Mouse (Mus musculus): ENCODE results near the gene Ryr2. TPM values are rescaled to one million over a fixed set of nuclear protein-coding genes. Genes with fewer than 3 reads are reported as not detected.

Gene Ryr2
- polyA plus RNA-seq, 1 experiment from 2014 or later: 1.2 TPM

DNA sequence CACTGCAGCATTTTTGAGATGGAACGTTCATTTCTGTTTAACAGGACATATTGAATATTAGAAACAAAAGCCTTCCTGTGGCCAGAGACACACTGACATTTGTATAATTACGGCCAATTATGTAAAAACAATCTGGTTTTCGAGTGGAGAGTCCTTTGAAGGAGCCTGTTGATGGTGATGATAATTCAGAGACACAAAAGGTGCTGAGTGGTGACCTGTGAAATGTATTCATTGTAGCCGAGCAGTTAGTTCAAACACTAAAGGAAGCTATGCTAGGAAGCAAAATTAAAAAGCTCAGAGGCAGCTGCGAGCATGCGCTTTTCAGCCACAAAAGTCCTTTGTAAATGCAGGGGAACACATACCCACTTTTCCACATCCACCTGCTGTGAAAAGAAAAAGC lies 203.9 kb downstream of the Ryr2 start:
- no peak for ATAC-seq (ENCODE audit: insufficient number of reproducible peaks, insufficient read depth, low FRiP score, low TSS enrichment)
- no peak overlapping the region for H3K9ac ChIP-seq
- no peaks in the 10 kb centered on the region for H3K27me3 ChIP-seq
- no peak overlapping the region for H3K4me3 ChIP-seq
- no peak overlapping the region for H3K4me2 ChIP-seq (replicated peaks)
- H3K36me3 ChIP-seq: no peaks in the 10 kb centered on the region
- 54% methylated on average over 6 of the region's 6 CpGs for WGBS
- no peaks in the 10 kb centered on the region for H3K9me3 ChIP-seq
- no peak overlapping the region for H3K27ac ChIP-seq
- no peaks in the 10 kb centered on the region for H3K4me1 ChIP-seq

DNA sequence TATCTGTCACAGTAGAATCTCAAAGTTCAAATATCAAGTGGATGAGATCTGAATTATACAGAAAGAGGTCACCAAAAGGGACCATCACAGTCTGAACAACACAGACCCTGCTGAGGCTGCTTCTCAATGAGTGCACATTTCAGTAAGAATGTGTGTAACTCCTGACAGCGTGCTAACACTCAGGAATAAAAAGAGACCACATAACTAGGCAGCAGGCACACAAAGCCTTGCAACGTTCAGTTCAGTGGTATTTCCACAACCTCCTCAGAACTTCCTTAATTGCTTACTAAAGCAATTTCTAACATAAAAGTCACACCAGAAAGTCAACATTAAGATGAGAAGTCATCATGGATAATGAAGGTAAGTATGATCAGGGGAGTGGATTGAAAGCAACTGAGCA lies 206.1 kb downstream of the Ryr2 start:
- no peak overlapping the region for H3K27ac ChIP-seq
- no peaks in the 10 kb centered on the region for H3K36me3 ChIP-seq
- H3K4me2 ChIP-seq (replicated peaks): no peak overlapping the region
- ATAC-seq (ENCODE audit: insufficient number of reproducible peaks, insufficient read depth, low FRiP score, low TSS enrichment): no peak
- H3K4me1 ChIP-seq: no peaks in the 10 kb centered on the region
- no peak overlapping the region for H3K9ac ChIP-seq
- H3K9me3 ChIP-seq: no peaks in the 10 kb centered on the region
- no peaks in the 10 kb centered on the region for H3K27me3 ChIP-seq
- H3K4me3 ChIP-seq: no peak overlapping the region
- 72% methylated on average over 2 of the region's 2 CpGs for WGBS

GRCm38 (mm10) chr13:11895631-11896030 lies 211.1 kb downstream of the Ryr2 start:
- no peaks in the 10 kb centered on the region for H3K4me1 ChIP-seq
- no peak overlapping the region for H3K4me3 ChIP-seq
- no peaks in the 10 kb centered on the region for H3K9me3 ChIP-seq
- no peaks in the 10 kb centered on the region for H3K27me3 ChIP-seq
- H3K9ac ChIP-seq: no peak overlapping the region
- no peak overlapping the region for H3K4me2 ChIP-seq (replicated peaks)
- H3K36me3 ChIP-seq: no peaks in the 10 kb centered on the region
- no peak for ATAC-seq (ENCODE audit: insufficient number of reproducible peaks, insufficient read depth, low FRiP score, low TSS enrichment)
- no peak overlapping the region for H3K27ac ChIP-seq
- WGBS: 41% methylated on average over 1 of the region's 1 CpGs

DNA sequence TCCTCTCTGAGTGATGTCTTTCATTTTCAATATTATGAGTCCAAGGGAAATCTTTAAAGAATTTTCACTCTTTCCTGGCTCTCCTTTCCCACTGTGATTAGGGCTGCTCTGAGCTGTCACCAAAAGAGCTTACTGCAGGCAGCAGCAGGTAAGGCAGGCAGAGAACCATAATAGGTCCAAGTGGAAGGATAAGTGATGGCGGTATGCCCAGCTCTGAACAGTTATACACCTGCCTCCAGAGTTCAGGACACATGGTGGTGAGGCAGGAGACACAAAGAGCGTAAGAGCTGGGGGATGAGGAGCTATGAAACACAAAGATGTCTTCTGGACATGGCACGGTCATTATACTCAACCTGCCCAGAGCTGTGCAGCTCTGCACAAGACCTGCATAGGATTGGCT lies 215.0 kb downstream of the Ryr2 start:
- H3K27me3 ChIP-seq: no peaks in the 10 kb centered on the region
- no peaks in the 10 kb centered on the region for H3K4me1 ChIP-seq
- WGBS: 81% methylated on average over 3 of the region's 3 CpGs
- no peak overlapping the region for H3K4me3 ChIP-seq
- H3K27ac ChIP-seq: no peak overlapping the region
- no peak overlapping the region for H3K4me2 ChIP-seq (replicated peaks)
- H3K36me3 ChIP-seq: no peaks in the 10 kb centered on the region
- ATAC-seq (ENCODE audit: insufficient number of reproducible peaks, insufficient read depth, low FRiP score, low TSS enrichment): no peak
- no peaks in the 10 kb centered on the region for H3K9me3 ChIP-seq
- H3K9ac ChIP-seq: no peak overlapping the region

DNA sequence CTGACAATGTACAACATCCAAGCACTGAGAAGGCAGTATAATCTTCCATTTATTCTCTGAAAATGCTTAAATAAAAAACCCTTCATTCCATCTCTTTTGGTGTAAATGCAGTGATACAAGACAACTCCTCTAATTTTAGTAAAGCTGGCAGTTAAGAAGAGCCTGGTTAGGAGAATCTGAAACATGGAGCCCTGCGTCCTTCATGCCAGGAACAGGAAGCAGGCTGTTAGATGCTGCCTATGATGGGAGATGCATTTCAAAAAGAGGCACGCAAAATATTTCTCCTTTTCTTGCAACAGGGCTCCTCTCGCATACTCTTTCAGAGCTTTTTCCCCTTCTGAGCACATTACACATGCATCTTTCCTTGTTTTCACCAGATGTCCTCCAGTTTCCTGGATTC lies 215.6 kb downstream of the Ryr2 start:
- H3K4me3 ChIP-seq: no peak overlapping the region
- H3K9me3 ChIP-seq: no peaks in the 10 kb centered on the region
- H3K27me3 ChIP-seq: no peaks in the 10 kb centered on the region
- H3K4me2 ChIP-seq (replicated peaks): no peak overlapping the region
- no peak for ATAC-seq (ENCODE audit: insufficient number of reproducible peaks, insufficient read depth, low FRiP score, low TSS enrichment)
- no peak overlapping the region for H3K9ac ChIP-seq
- WGBS: 76% methylated on average over 3 of the region's 3 CpGs
- no peak overlapping the region for H3K27ac ChIP-seq
- H3K36me3 ChIP-seq: no peaks in the 10 kb centered on the region
- H3K4me1 ChIP-seq: no peaks in the 10 kb centered on the region

GRCm38 (mm10) chr13:11884175-11884574 lies 222.6 kb downstream of the Ryr2 start:
- Histone ChIP-seq H3K4me1 (no peaks in the 10 kb centered on the region), H3K27me3 (no peaks in the 10 kb centered on the region), H3K9ac (no peak overlapping the region), H3K4me2 (replicated peaks) (no peak overlapping the region), H3K36me3 (no peaks in the 10 kb centered on the region), H3K27ac (no peak overlapping the region), H3K4me3 (no peak overlapping the region), H3K9me3 (no peaks in the 10 kb centered on the region)
- WGBS: 94% methylated on average over 3 of the region's 3 CpGs
- ATAC-seq (ENCODE audit: insufficient number of reproducible peaks, insufficient read depth, low FRiP score, low TSS enrichment): no peak

GRCm38 (mm10) chr13:11882359-11882758 lies 224.4 kb downstream of the Ryr2 start:
- no peaks in the 10 kb centered on the region for H3K4me1 ChIP-seq
- no peak overlapping the region for H3K4me3 ChIP-seq
- H3K36me3 ChIP-seq: no peaks in the 10 kb centered on the region
- WGBS: 84% methylated on average over 4 of the region's 4 CpGs
- no peak overlapping the region for H3K4me2 ChIP-seq (replicated peaks)
- H3K27ac ChIP-seq: no peak overlapping the region
- no peaks in the 10 kb centered on the region for H3K27me3 ChIP-seq
- H3K9ac ChIP-seq: no peak overlapping the region
- ATAC-seq (ENCODE audit: insufficient number of reproducible peaks, insufficient read depth, low FRiP score, low TSS enrichment): no peak
- H3K9me3 ChIP-seq: no peaks in the 10 kb centered on the region

- no peak overlapping the region for H3K4me3 ChIP-seq
- 84% methylated on average over 10 of the region's 10 CpGs for WGBS
- no peak overlapping the region for H3K4me2 ChIP-seq (replicated peaks)
- no peak overlapping the region for H3K27ac ChIP-seq
- no peaks in the 10 kb centered on the region for H3K36me3 ChIP-seq
- H3K9me3 ChIP-seq: no peaks in the 10 kb centered on the region
- H3K4me1 ChIP-seq: no peaks in the 10 kb centered on the region
- no peaks in the 10 kb centered on the region for H3K27me3 ChIP-seq
- ATAC-seq (ENCODE audit: insufficient number of reproducible peaks, insufficient read depth, low FRiP score, low TSS enrichment): no peak
- no peak overlapping the region for H3K9ac ChIP-seq
These were observed 226.1 kb downstream of the Ryr2 start for GRCm38 (mm10) chr13:11880503-11881227.

GRCm38 (mm10) chr13:11879037-11879436 lies 227.7 kb downstream of the Ryr2 start:
- Histone ChIP-seq H3K4me3 (no peak overlapping the region), H3K36me3 (no peaks in the 10 kb centered on the region), H3K27ac (no peak overlapping the region), H3K4me1 (no peaks in the 10 kb centered on the region), H3K4me2 (replicated peaks) (no peak overlapping the region), H3K9ac (no peak overlapping the region), H3K9me3 (no peaks in the 10 kb centered on the region), H3K27me3 (no peaks in the 10 kb centered on the region)
- 73% methylated on average over 3 of the region's 3 CpGs for WGBS
- ATAC-seq (ENCODE audit: insufficient number of reproducible peaks, insufficient read depth, low FRiP score, low TSS enrichment): no peak

DNA sequence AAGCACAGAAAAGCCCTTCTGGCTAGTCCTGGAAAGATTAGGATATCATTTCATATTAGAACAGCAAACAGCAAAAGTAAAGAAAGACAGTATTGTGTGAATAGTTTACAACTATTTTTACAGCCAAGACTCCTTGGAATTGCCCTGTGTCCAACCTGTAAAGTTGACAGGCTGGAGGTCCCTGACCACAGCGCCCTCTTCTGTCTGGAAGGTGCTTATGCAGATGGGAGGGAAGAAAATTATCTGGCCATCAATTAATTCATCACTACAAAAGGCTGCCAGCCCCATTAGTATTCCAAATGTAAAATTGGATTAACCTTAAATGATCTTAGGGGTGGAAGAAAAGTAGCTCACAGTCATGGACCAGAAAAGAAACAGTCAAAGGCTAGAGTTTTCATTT lies 231.9 kb downstream of the Ryr2 start:
- ATAC-seq (ENCODE audit: insufficient number of reproducible peaks, insufficient read depth, low FRiP score, low TSS enrichment): no peak
- H3K36me3 ChIP-seq: no peaks in the 10 kb centered on the region
- no peaks in the 10 kb centered on the region for H3K27me3 ChIP-seq
- H3K9ac ChIP-seq: no peak overlapping the region
- H3K9me3 ChIP-seq: no peaks in the 10 kb centered on the region
- no peak overlapping the region for H3K4me3 ChIP-seq
- H3K4me1 ChIP-seq: no peaks in the 10 kb centered on the region
- no peak overlapping the region for H3K4me2 ChIP-seq (replicated peaks)
- WGBS: 0% methylated on average over 1 of the region's 1 CpGs
- no peak overlapping the region for H3K27ac ChIP-seq

GRCm38 (mm10) chr13:11869971-11870370 lies 236.8 kb downstream of the Ryr2 start:
- H3K27ac ChIP-seq: no peak overlapping the region
- ATAC-seq (ENCODE audit: insufficient number of reproducible peaks, insufficient read depth, low FRiP score, low TSS enrichment): no peak
- no peak overlapping the region for H3K4me3 ChIP-seq
- 71% methylated on average over 1 of the region's 1 CpGs for whole genome bisulfite sequencing
- no peaks in the 10 kb centered on the region for H3K9me3 ChIP-seq
- no peaks in the 10 kb centered on the region for H3K36me3 ChIP-seq
- H3K9ac ChIP-seq: no peak overlapping the region
- H3K4me2 ChIP-seq (replicated peaks): no peak overlapping the region
- H3K27me3 ChIP-seq: no peaks in the 10 kb centered on the region
- no peaks in the 10 kb centered on the region for H3K4me1 ChIP-seq

DNA sequence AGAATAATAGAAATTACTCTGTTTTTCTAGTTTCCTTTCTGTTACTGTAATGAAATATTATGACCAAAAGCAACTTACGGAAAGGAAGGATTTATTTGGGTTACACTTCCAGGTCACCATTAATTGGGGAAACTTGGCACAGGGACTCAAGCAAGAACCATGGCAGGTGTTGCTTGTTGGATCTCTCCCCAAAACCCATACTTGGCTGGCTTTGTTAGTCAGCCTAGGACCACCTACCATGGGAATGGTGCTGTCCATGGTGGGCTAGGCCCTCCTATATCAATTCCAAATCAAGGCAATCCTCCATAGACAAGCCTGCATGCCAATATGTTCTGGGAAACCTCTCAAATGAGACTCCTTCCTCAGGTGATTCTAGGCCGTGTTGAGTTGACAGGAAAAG lies 237.3 kb downstream of the Ryr2 start:
- WGBS: 84% methylated on average over 2 of the region's 2 CpGs
- H3K27me3 ChIP-seq: no peaks in the 10 kb centered on the region

GRCm38 (mm10) chr13:11868979-11869378 lies 237.8 kb downstream of the Ryr2 start:
- H3K36me3 ChIP-seq: no peaks in the 10 kb centered on the region
- H3K4me3 ChIP-seq: no peak overlapping the region
- ATAC-seq (ENCODE audit: insufficient number of reproducible peaks, insufficient read depth, low FRiP score, low TSS enrichment): no peak
- no peak overlapping the region for H3K27ac ChIP-seq
- H3K27me3 ChIP-seq: no peaks in the 10 kb centered on the region
- H3K4me2 ChIP-seq (replicated peaks): no peak overlapping the region
- WGBS: 75% methylated on average over 2 of the region's 2 CpGs
- H3K4me1 ChIP-seq: no peaks in the 10 kb centered on the region
- H3K9me3 ChIP-seq: no peaks in the 10 kb centered on the region
- H3K9ac ChIP-seq: no peak overlapping the region

More for the DNA sequence above, 237.3 kb downstream of the Ryr2 start:
- no peak for ATAC-seq (ENCODE audit: insufficient number of reproducible peaks, insufficient read depth, low FRiP score, low TSS enrichment)
- Histone ChIP-seq H3K36me3 (no peaks in the 10 kb centered on the region), H3K4me2 (replicated peaks) (no peak overlapping the region), H3K9me3 (no peaks in the 10 kb centered on the region), H3K27ac (no peak overlapping the region), H3K4me1 (no peaks in the 10 kb centered on the region), H3K4me3 (no peak overlapping the region), H3K9ac (no peak overlapping the region)
